9 mouse cellular contexts compared by ENCODE assay signal in the genomic region with DNA sequence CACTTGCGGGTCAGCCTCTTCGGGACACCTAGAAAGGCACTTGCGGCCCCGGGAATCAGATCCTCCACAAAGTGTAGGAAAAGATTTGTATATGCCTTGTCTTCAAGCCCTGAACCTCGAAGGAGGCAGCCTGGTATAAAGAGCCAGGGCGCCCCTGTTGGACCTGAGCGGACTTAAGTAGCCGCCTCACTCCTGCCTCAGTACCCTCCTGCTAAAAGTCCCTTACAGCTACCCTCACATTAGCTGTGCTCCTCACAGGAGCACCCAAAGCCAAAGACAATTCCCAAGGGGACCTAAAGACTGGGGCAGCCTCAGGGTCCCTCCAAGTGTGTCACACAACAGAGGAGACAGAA. TPM values are rescaled to one million over a fixed set of nuclear protein-coding genes. Genes with fewer than 3 reads are reported as not detected.
A peak's percentile ranks its signal among the peaks of the same experiment; 100 is the strongest.
DNase-seq lines count a peak whose midpoint lies in the region; ATAC-seq and TF ChIP-seq lines count a peak whose summit lies in the region.
"Had no signal": no experiment of that assay in that cellular context is flagged by ENCODE, and none has a peak within 500 bp of the region (broad histone marks: within the 10 kb centered on the region; RNA-seq: fewer than 3 reads in every experiment).

No protein-coding gene starts in this region.

- H3K27me3 ChIP-seq in heart, postnatal 0 days (ENCODE audit: control insufficient read depth, insufficient read depth, low read length) = peaks cover 31% of the 10 kb centered on the region
- peaks cover 18% of the 10 kb centered on the region for H3K27me3 ChIP-seq in embryonic facial prominence, embryonic 11.5 days (ENCODE audit: control insufficient read depth, insufficient read depth, low read length)
- H3K27me3 ChIP-seq in intestine, embryonic 15.5 days (replicated peaks) = peaks cover 23% of the 10 kb centered on the region
- peaks cover 4% of the 10 kb centered on the region; the same call in 1 of the 2 replicates for H3K27me3 ChIP-seq in midbrain, embryonic 16.5 days (ENCODE audit: control insufficient read depth, insufficient read depth, low read depth, low read length)

- H3K27ac ChIP-seq in heart, postnatal 0 days (ENCODE audit: low read depth) = no peak overlapping the region
- H3K27ac ChIP-seq in embryonic facial prominence, embryonic 11.5 days (replicated peaks; ENCODE audit: low read depth, low read length) = no peak overlapping the region
- no peak overlapping the region for H3K27ac ChIP-seq in intestine, embryonic 15.5 days
- H3K27ac ChIP-seq in midbrain, embryonic 16.5 days (ENCODE audit: low read length) = no peak overlapping the region

- no peaks in the 10 kb centered on the region for H3K36me3 ChIP-seq in heart, postnatal 0 days (replicated peaks; ENCODE audit: control insufficient read depth, insufficient read depth, low read length)
- H3K36me3 ChIP-seq in embryonic facial prominence, embryonic 11.5 days (replicated peaks; ENCODE audit: control insufficient read depth, insufficient read depth, low read depth, low read length) = no peaks in the 10 kb centered on the region
- H3K36me3 ChIP-seq in intestine, embryonic 15.5 days = no peaks in the 10 kb centered on the region
- H3K36me3 ChIP-seq in midbrain, embryonic 16.5 days (ENCODE audit: control insufficient read depth, insufficient read depth, low read length) = no peaks in the 10 kb centered on the region

- no peak for DNase-seq in heart, postnatal 0 days (ENCODE audit: low spot score)
- DNase-seq in heart, adult 8-10 months (ENCODE audit: low spot score) = no peak
- DNase-seq in embryonic facial prominence, embryonic 11.5 days (ENCODE audit: low spot score) = no peak
- DNase-seq in urinary bladder, adult 2 months (ENCODE audit: low spot score) = no peak
- DNase-seq in adrenal gland, postnatal 10 days = no peak
- no peak for DNase-seq in thymus, postnatal 10 days (ENCODE audit: low spot score in 2 of 2)
- DNase-seq: kidney, adult 8-10 months had no signal

- ATAC-seq in heart, postnatal 0 days (ENCODE audit: insufficient read depth, low read depth) = no peak
- ATAC-seq in embryonic facial prominence, embryonic 11.5 days (replicated peaks; ENCODE audit: insufficient number of reproducible peaks, low FRiP score, low TSS enrichment, low read depth) = 0 out of 2 replicates have a peak, but pooled peaks have one; percentile 9
- ATAC-seq in intestine, embryonic 15.5 days = peak; percentile 13; the same call in 1 of the 2 replicates
- ATAC-seq in midbrain, embryonic 16.5 days = peak; percentile 44; the same call in 1 of the 2 replicates

- no peaks in the 10 kb centered on the region for H3K9me3 ChIP-seq in heart, postnatal 0 days (replicated peaks; ENCODE audit: control insufficient read depth, low read length)
- H3K9me3 ChIP-seq in embryonic facial prominence, embryonic 11.5 days (replicated peaks; ENCODE audit: control insufficient read depth, low read length) = no peaks in the 10 kb centered on the region
- no peaks in the 10 kb centered on the region for H3K9me3 ChIP-seq in intestine, embryonic 15.5 days
- no peaks in the 10 kb centered on the region for H3K9me3 ChIP-seq in midbrain, embryonic 16.5 days (replicated peaks; ENCODE audit: control insufficient read depth, low read length, poor library complexity, severe bottlenecking)

- WGBS in heart, postnatal 0 days = 11% methylated on average over 8 of the region's 8 CpGs
- WGBS in embryonic facial prominence, embryonic 11.5 days = 16% methylated on average over 8 of the region's 8 CpGs
- WGBS in intestine, embryonic 15.5 days = 23% methylated on average over 8 of the region's 8 CpGs
- 9% methylated on average over 8 of the region's 8 CpGs for WGBS in midbrain, embryonic 16.5 days

- H3K4me2 ChIP-seq in heart, postnatal 0 days (ENCODE audit: low read depth, low read length) = peak overlapping the region; percentile 43
- peak overlapping the region; percentile 62 for H3K4me2 ChIP-seq in embryonic facial prominence, embryonic 11.5 days (ENCODE audit: low read depth, low read length)
- H3K4me2 ChIP-seq in intestine, embryonic 15.5 days (replicated peaks) = peak overlapping the region; percentile 70
- H3K4me2 ChIP-seq in midbrain, embryonic 16.5 days (ENCODE audit: low read length) = peak overlapping the region; percentile 93

- no peak for TF ChIP-seq EP300 in heart, postnatal 0 days (IDR thresholded peaks at IDR 0.05; ENCODE audit: low read depth)

- H3K4me1 ChIP-seq in heart, postnatal 0 days (ENCODE audit: control insufficient read depth, insufficient read depth) = no peaks in the 10 kb centered on the region
- H3K4me1 ChIP-seq in embryonic facial prominence, embryonic 11.5 days (ENCODE audit: control insufficient read depth, insufficient read depth, low read length) = no peaks in the 10 kb centered on the region
- peaks cover 5% of the 10 kb centered on the region; the same call in 1 of the 2 replicates for H3K4me1 ChIP-seq in intestine, embryonic 15.5 days (replicated peaks)
- peaks cover 7% of the 10 kb centered on the region for H3K4me1 ChIP-seq in midbrain, embryonic 16.5 days (ENCODE audit: control insufficient read depth, insufficient read depth, low read length)

- no peak overlapping the region for H3K9ac ChIP-seq in heart, postnatal 0 days (replicated peaks; ENCODE audit: low read depth, low read length)
- peak overlapping the region; percentile 25; the same call in 1 of the 2 replicates for H3K9ac ChIP-seq in embryonic facial prominence, embryonic 11.5 days (replicated peaks; ENCODE audit: low read length)
- H3K9ac ChIP-seq in intestine, embryonic 15.5 days = no peak overlapping the region; the same call in 1 of the 2 replicates
- H3K9ac ChIP-seq in midbrain, embryonic 16.5 days (ENCODE audit: low read depth, low read length) = peak overlapping the region; percentile 74

- peak overlapping the region; percentile 12; the same call in 1 of the 2 replicates for H3K4me3 ChIP-seq in heart, postnatal 0 days (ENCODE audit: low read depth, low read length)
- H3K4me3 ChIP-seq in embryonic facial prominence, embryonic 11.5 days (ENCODE audit: low read depth, low read length) = peak overlapping the region; percentile 18; the same call in 1 of the 2 replicates
- H3K4me3 ChIP-seq in intestine, embryonic 15.5 days (replicated peaks) = peak overlapping the region; percentile 31
- H3K4me3 ChIP-seq in midbrain, embryonic 16.5 days (ENCODE audit: low read depth, low read length) = peak overlapping the region; percentile 48

- no peak for TF ChIP-seq CTCF in heart, postnatal 0 days (IDR thresholded peaks at IDR 0.05; ENCODE audit: low read depth)

RNA-seq across cellular contexts. Expression of a gene that starts 0.4 kb away (rescaled TPM):
- 0.27 and 2.4 TPM in 2 replicates for total RNA-seq in heart, postnatal 0 days (2014; rRNA removed; ENCODE audit: low replicate concordance)
- polyA plus RNA-seq in heart, postnatal 0 days (2015; fragmentation: Nextera tagmentation; extraction: Ambion mirVana) = 0.11 TPM in 2 replicates
- total RNA-seq in heart, adult 8-10 months (2022) = 1 to 10 TPM in 1 of 4 experiments, under 1 TPM in 3; 0.44 to 1.8 (median 0.61) TPM
- polyA plus RNA-seq in embryonic facial prominence, embryonic 11.5 days (2014; fragmentation: Nextera tagmentation; extraction: Ambion mirVana) = 0.43 and 0.86 TPM in 2 replicates
- polyA plus RNA-seq in intestine, embryonic 15.5 days (2015; fragmentation: Nextera tagmentation; extraction: Ambion mirVana) = 1.1 and 1.2 TPM in 2 replicates
- polyA plus RNA-seq in midbrain, embryonic 16.5 days (2015; fragmentation: Nextera tagmentation; extraction: Ambion mirVana) = 6.3 and 6.4 TPM in 2 replicates
- polyA plus RNA-seq in urinary bladder, adult 2 months (2012; rRNA removed) = 0.90 and 1.5 TPM in 2 replicates
- total RNA-seq in adrenal gland, postnatal 10 days (2021) = 1 to 10 TPM; 2.3 to 2.8 TPM

RNA-seq across cellular contexts. Expression of a gene that starts 8.4 kb away (rescaled TPM):
- total RNA-seq in heart, postnatal 0 days (2014; rRNA removed; ENCODE audit: low replicate concordance) = 14.8 and 48.9 TPM in 2 replicates
- polyA plus RNA-seq in heart, postnatal 0 days (2015; fragmentation: Nextera tagmentation; extraction: Ambion mirVana) = 18.1 and 18.6 TPM in 2 replicates
- 10 to 100 TPM; 10.7 to 13.5 (median 12.2) TPM for total RNA-seq in heart, adult 8-10 months (2022)
- 25.8 and 27.9 TPM in 2 replicates for polyA plus RNA-seq in embryonic facial prominence, embryonic 11.5 days (2014; fragmentation: Nextera tagmentation; extraction: Ambion mirVana)
- 17.3 and 17.5 TPM in 2 replicates for polyA plus RNA-seq in intestine, embryonic 15.5 days (2015; fragmentation: Nextera tagmentation; extraction: Ambion mirVana)
- 47.9 and 48.1 TPM in 2 replicates for polyA plus RNA-seq in midbrain, embryonic 16.5 days (2015; fragmentation: Nextera tagmentation; extraction: Ambion mirVana)
- 26.9 and 27.3 TPM in 2 replicates for polyA plus RNA-seq in urinary bladder, adult 2 months (2012; rRNA removed)
- 10 to 100 TPM; 15.7 to 21.4 TPM for total RNA-seq in adrenal gland, postnatal 10 days (2021)

RNA-seq across cellular contexts. Expression of a gene that starts 39.9 kb away (rescaled TPM):
- 353 and 356 TPM in 2 replicates for total RNA-seq in heart, postnatal 0 days (2014; rRNA removed; ENCODE audit: low replicate concordance)
- polyA plus RNA-seq in heart, postnatal 0 days (2015; fragmentation: Nextera tagmentation; extraction: Ambion mirVana) = 68.9 and 71.0 TPM in 2 replicates
- 100 to 1,000 TPM; 124 to 159 (median 130) TPM for total RNA-seq in heart, adult 8-10 months (2022)
- 108 and 129 TPM in 2 replicates for polyA plus RNA-seq in embryonic facial prominence, embryonic 11.5 days (2014; fragmentation: Nextera tagmentation; extraction: Ambion mirVana)
- polyA plus RNA-seq in intestine, embryonic 15.5 days (2015; fragmentation: Nextera tagmentation; extraction: Ambion mirVana) = 252 and 254 TPM in 2 replicates
- polyA plus RNA-seq in midbrain, embryonic 16.5 days (2015; fragmentation: Nextera tagmentation; extraction: Ambion mirVana) = 129 and 133 TPM in 2 replicates
- 53.7 and 55.3 TPM in 2 replicates for polyA plus RNA-seq in urinary bladder, adult 2 months (2012; rRNA removed)
- total RNA-seq in adrenal gland, postnatal 10 days (2021) = 100 to 1,000 TPM; 142 to 172 TPM

Comparison
In these comparisons a context has a peak if more than half of its experiments do, and no peak if none do; other contexts are left out.
1. H3K4me2 ChIP-seq: peak in every context shown above with its lines; median percentile 93 in midbrain, embryonic 16.5 days; 70 in intestine, embryonic 15.5 days; 62 in embryonic facial prominence, embryonic 11.5 days; 43 in heart, postnatal 0 days.
2. H3K9ac ChIP-seq: peak in embryonic facial prominence, embryonic 11.5 days (single experiment) and midbrain, embryonic 16.5 days (single experiment); none in heart, postnatal 0 days (single experiment) and intestine, embryonic 15.5 days (single experiment).
3. Peak in every context shown above with its lines, with median percentiles within 50 percentile points of each other: H3K4me3 ChIP-seq.